Mouse (Mus musculus): ENCODE results near the gene Cd4.

DNA sequence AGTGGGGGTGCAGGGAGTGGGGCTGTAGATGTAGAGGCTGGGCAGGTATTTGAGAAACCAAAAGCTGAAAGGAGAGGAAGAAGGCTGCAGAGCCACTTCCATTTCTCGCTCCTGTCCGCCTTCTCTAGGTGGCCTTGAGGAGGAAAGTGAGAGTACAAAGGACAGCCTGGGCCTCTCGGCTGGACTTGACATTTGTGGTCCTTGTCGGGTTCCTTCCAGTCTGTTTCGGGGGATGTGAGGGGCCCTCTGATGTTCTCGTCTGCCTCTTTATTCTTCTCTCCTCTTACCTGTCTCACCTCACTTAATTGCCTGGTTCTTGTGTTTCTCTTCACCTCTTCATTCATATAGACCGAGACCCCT is 30.3 kb upstream of the Cd4 start:
- TF ChIP-seq CTCF (IDR thresholded peaks at IDR 0.05; ENCODE audit: borderline replicate concordance, insufficient read depth, low read depth, low read length): no peak
- no peak for TF ChIP-seq POLR2A (IDR thresholded peaks at IDR 0.05; ENCODE audit: borderline replicate concordance, insufficient read depth, low read length)
